Mouse (Mus musculus): Measurements from ENCODE around the gene Utp4. TPM values are rescaled to one million over a fixed set of nuclear protein-coding genes. Genes with fewer than 3 reads are reported as not detected.

The Utp4 gene
- polyA plus RNA-seq, 1 experiment from 2014 or later, result 62.6 TPM

Other genes with a start within 250 kb of the Utp4 start
- gene Tango6, start 210.6 kb upstream of the Utp4 start, polyA plus RNA-seq (2015; fragmentation: Nextera tagmentation; extraction: Ambion mirVana), result 7.8 and 9.5 TPM in 2 replicates
- gene Has3, start 23.4 kb upstream of the Utp4 start, polyA plus RNA-seq (2015; fragmentation: Nextera tagmentation; extraction: Ambion mirVana), result 0.23 and 0.62 TPM in 2 replicates
- gene Sntb2, start 42.1 kb downstream of the Utp4 start, polyA plus RNA-seq (2015; fragmentation: Nextera tagmentation; extraction: Ambion mirVana), result 15.8 and 17.6 TPM in 2 replicates
- gene Vps4a, start 137.6 kb downstream of the Utp4 start, polyA plus RNA-seq (2015; fragmentation: Nextera tagmentation; extraction: Ambion mirVana), result 62.0 and 62.9 TPM in 2 replicates
- gene Pdf, start 155.0 kb downstream of the Utp4 start, polyA plus RNA-seq (2015; fragmentation: Nextera tagmentation; extraction: Ambion mirVana), result 52.7 and 55.1 TPM in 2 replicates
- 36.8 and 39.4 TPM in 2 replicates for gene Cog8, start 163.1 kb downstream of the Utp4 start, polyA plus RNA-seq (2015; fragmentation: Nextera tagmentation; extraction: Ambion mirVana)
- gene Nip7, start 163.2 kb downstream of the Utp4 start, polyA plus RNA-seq (2015; fragmentation: Nextera tagmentation; extraction: Ambion mirVana), result 73.0 and 82.9 TPM in 2 replicates
- gene Tmed6, start 172.0 kb downstream of the Utp4 start, polyA plus RNA-seq (2015; fragmentation: Nextera tagmentation; extraction: Ambion mirVana), result 86.6 and 115 TPM in 2 replicates
- gene Terf2, start 202.9 kb downstream of the Utp4 start, polyA plus RNA-seq (2015; fragmentation: Nextera tagmentation; extraction: Ambion mirVana), result 16.1 and 16.7 TPM in 2 replicates

Data from stomach, embryonic 15.5 days (tissue).